Mouse (Mus musculus): Measurements from ENCODE around the gene Dennd5b. TPM values are rescaled to one million over a fixed set of nuclear protein-coding genes. Genes with fewer than 3 reads are reported as not detected.

The Dennd5b gene
- polyA plus RNA-seq, 1 experiment from 2014 or later: 12.1 TPM

DNA sequence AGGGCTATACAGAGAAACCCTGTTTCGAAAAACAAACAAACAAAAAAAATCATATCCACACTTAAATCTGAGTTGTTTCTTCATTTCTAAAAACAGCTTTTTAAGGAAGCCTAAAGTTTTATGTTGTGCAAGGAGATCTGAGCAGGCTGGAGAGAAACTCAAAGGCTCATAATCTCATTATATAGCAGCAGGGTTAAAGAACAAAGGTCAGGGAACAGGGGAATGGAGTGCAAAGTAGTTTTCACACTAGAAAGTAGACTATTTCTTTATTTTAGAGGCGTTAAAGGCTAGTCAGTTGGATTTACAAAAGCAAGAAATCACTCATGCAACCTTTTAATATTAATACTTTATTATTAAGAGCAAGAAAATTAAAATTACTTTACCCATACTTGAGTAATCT is 5.2 kb downstream of the Dennd5b start:
- WGBS: 89% methylated on average over 2 of the region's 2 CpGs
- Histone ChIP-seq H3K36me3 (ENCODE audit: control insufficient read depth, insufficient read depth, low read length) (no peaks in the 10 kb centered on the region), H3K4me2 (replicated peaks; ENCODE audit: low read depth, low read length) (no peak overlapping the region), H3K27me3 (ENCODE audit: control insufficient read depth, insufficient read depth, low read length) (no peaks in the 10 kb centered on the region), H3K4me1 (ENCODE audit: control insufficient read depth, insufficient read depth, low read length) (no peaks in the 10 kb centered on the region), H3K27ac (ENCODE audit: low read length) (no peak overlapping the region), H3K4me3 (ENCODE audit: low read depth, low read length) (no peak overlapping the region), H3K9ac (replicated peaks; ENCODE audit: low read depth, low read length) (no peak overlapping the region), H3K9me3 (ENCODE audit: control insufficient read depth, low read depth, low read length) (no peaks in the 10 kb centered on the region)
- no peak for ATAC-seq (ENCODE audit: insufficient number of reproducible peaks, insufficient read depth, low FRiP score, low read depth)

DNA sequence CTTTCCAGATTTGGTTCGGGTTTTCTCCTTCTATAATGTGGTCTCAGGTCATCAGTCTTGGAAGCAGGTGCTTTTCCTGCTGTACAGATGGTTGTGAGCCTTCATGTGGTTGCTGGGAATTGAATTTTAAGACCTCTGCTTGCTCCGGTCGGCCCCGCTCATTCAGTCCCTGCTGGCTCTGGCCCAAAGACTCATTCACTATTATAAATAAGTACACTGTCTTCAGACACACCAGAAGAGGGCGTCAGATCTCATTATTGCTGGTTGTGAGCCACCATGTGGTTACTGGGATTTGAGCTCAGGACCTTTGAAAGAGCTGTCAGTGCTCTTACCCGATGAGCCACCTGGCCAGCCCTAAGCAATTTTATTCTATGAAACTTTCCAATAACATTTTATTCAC is 6.1 kb downstream of the Dennd5b start:
- Histone ChIP-seq H3K4me3 (ENCODE audit: low read depth, low read length) (no peak overlapping the region), H3K27me3 (ENCODE audit: control insufficient read depth, insufficient read depth, low read length) (no peaks in the 10 kb centered on the region), H3K4me2 (replicated peaks; ENCODE audit: low read depth, low read length) (no peak overlapping the region), H3K4me1 (ENCODE audit: control insufficient read depth, insufficient read depth, low read length) (no peaks in the 10 kb centered on the region), H3K36me3 (ENCODE audit: control insufficient read depth, insufficient read depth, low read length) (no peaks in the 10 kb centered on the region), H3K9ac (replicated peaks; ENCODE audit: low read depth, low read length) (no peak overlapping the region), H3K27ac (ENCODE audit: low read length) (no peak overlapping the region), H3K9me3 (ENCODE audit: control insufficient read depth, low read depth, low read length) (no peaks in the 10 kb centered on the region)
- 77% methylated on average over 6 of the region's 6 CpGs for WGBS
- no peak for ATAC-seq (ENCODE audit: insufficient number of reproducible peaks, insufficient read depth, low FRiP score, low read depth)

DNA sequence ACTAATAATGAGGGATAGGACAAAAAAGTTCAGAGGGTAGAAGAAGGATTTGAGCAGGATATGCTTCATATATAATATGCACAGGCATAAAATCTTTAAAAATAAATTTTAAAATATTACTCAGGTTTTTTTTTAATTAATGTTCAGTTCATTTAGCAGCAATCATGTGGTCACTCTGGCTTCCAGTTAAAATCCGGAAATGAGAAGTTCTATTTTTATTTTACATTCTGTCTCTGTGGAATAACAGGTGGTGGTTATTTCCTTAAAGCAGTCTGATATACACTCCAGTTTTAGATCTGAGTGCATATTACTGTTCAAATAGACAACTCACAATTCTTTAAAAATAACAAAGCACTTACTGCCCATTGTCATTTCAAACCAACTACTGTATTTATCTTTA is 6.9 kb downstream of the Dennd5b start:
- Histone ChIP-seq H3K9me3 (ENCODE audit: control insufficient read depth, low read depth, low read length) (no peaks in the 10 kb centered on the region), H3K36me3 (ENCODE audit: control insufficient read depth, insufficient read depth, low read length) (no peaks in the 10 kb centered on the region), H3K9ac (replicated peaks; ENCODE audit: low read depth, low read length) (no peak overlapping the region), H3K27me3 (ENCODE audit: control insufficient read depth, insufficient read depth, low read length) (no peaks in the 10 kb centered on the region), H3K4me2 (replicated peaks; ENCODE audit: low read depth, low read length) (no peak overlapping the region), H3K4me3 (ENCODE audit: low read depth, low read length) (no peak overlapping the region), H3K4me1 (ENCODE audit: control insufficient read depth, insufficient read depth, low read length) (no peaks in the 10 kb centered on the region), H3K27ac (ENCODE audit: low read length) (no peak overlapping the region)
- no peak for ATAC-seq (ENCODE audit: insufficient number of reproducible peaks, insufficient read depth, low FRiP score, low read depth)
- WGBS: 63% methylated on average over 1 of the region's 1 CpGs

- H3K4me2 ChIP-seq (replicated peaks; ENCODE audit: low read depth, low read length): no peak overlapping the region
- 10% methylated on average over 5 of the region's 5 CpGs for WGBS
- no peak for ATAC-seq (ENCODE audit: insufficient number of reproducible peaks, insufficient read depth, low FRiP score, low read depth)
- no peaks in the 10 kb centered on the region for H3K27me3 ChIP-seq (ENCODE audit: control insufficient read depth, insufficient read depth, low read length)
- H3K27ac ChIP-seq (ENCODE audit: low read length): no peak overlapping the region
- no peak overlapping the region for H3K9ac ChIP-seq (replicated peaks; ENCODE audit: low read depth, low read length)
- no peaks in the 10 kb centered on the region for H3K9me3 ChIP-seq (ENCODE audit: control insufficient read depth, low read depth, low read length)
- H3K36me3 ChIP-seq (ENCODE audit: control insufficient read depth, insufficient read depth, low read length): no peaks in the 10 kb centered on the region
- no peak overlapping the region for H3K4me3 ChIP-seq (ENCODE audit: low read depth, low read length)
- no peaks in the 10 kb centered on the region for H3K4me1 ChIP-seq (ENCODE audit: control insufficient read depth, insufficient read depth, low read length)
Observed at GRCm38 (mm10) chr6:149093465-149093864, 8.0 kb downstream of the Dennd5b start.

DNA sequence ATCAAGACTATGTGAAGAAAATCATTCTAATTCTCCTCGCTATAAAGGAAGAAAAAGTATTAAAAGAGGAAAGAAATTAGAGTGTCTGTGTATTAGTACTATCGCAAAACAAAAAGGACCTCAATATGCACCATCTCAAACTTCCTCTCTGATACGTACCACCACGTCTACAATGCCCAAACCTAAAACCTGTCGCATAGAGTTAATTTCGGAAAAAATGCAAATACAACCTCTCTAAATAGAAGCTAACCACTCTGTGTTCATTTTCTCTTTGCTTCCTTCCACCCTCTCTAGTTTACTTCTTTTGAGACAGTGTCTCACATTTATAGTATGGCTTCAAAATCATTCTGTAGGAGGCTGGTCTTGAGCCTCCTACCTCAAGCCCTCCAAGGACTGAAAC is 9.1 kb downstream of the Dennd5b start:
- H3K4me2 ChIP-seq (replicated peaks; ENCODE audit: low read depth, low read length): no peak overlapping the region
- no peaks in the 10 kb centered on the region for H3K36me3 ChIP-seq (ENCODE audit: control insufficient read depth, insufficient read depth, low read length)
- no peak overlapping the region for H3K9ac ChIP-seq (replicated peaks; ENCODE audit: low read depth, low read length)
- 94% methylated on average over 6 of the region's 6 CpGs for whole genome bisulfite sequencing
- H3K27ac ChIP-seq (ENCODE audit: low read length): no peak overlapping the region
- H3K27me3 ChIP-seq (ENCODE audit: control insufficient read depth, insufficient read depth, low read length): no peaks in the 10 kb centered on the region
- no peak overlapping the region for H3K4me3 ChIP-seq (ENCODE audit: low read depth, low read length)
- H3K9me3 ChIP-seq (ENCODE audit: control insufficient read depth, low read depth, low read length): no peaks in the 10 kb centered on the region
- ATAC-seq (ENCODE audit: insufficient number of reproducible peaks, insufficient read depth, low FRiP score, low read depth): no peak
- no peaks in the 10 kb centered on the region for H3K4me1 ChIP-seq (ENCODE audit: control insufficient read depth, insufficient read depth, low read length)

GRCm38 (mm10) chr6:149077136-149077808 is 24.2 kb downstream of the Dennd5b start:
- H3K4me1 ChIP-seq (ENCODE audit: control insufficient read depth, insufficient read depth, low read length): no peaks in the 10 kb centered on the region
- no peak overlapping the region for H3K4me3 ChIP-seq (ENCODE audit: low read depth, low read length)
- no peak overlapping the region for H3K9ac ChIP-seq (replicated peaks; ENCODE audit: low read depth, low read length)
- H3K27ac ChIP-seq (ENCODE audit: low read length): no peak overlapping the region
- no peaks in the 10 kb centered on the region for H3K27me3 ChIP-seq (ENCODE audit: control insufficient read depth, insufficient read depth, low read length)
- WGBS: 83% methylated on average over 1 of the region's 1 CpGs
- no peaks in the 10 kb centered on the region for H3K36me3 ChIP-seq (ENCODE audit: control insufficient read depth, insufficient read depth, low read length)
- no peak; the same call in 1 of the 2 replicates for ATAC-seq (ENCODE audit: insufficient number of reproducible peaks, insufficient read depth, low FRiP score, low read depth)
- H3K4me2 ChIP-seq (replicated peaks; ENCODE audit: low read depth, low read length): no peak overlapping the region
- no peaks in the 10 kb centered on the region for H3K9me3 ChIP-seq (ENCODE audit: control insufficient read depth, low read depth, low read length)

DNA sequence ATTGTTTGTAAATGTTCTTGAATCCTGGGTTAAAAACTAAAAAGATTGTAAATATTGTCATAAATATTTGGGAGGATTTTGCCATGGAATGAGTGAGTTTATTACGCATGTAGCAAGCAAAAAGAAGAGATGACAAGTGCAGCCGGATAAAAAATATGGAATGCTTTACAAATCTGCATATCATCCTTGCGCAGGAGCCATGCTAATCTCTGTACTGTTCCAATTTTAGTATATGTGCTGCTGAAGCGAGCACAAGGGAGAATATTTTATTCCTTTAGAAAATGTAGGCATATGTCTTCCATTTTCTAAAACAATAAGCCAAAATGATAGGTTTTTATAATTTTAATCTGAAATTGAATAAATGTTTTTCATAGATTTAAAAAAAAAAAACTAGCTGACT is 27.6 kb downstream of the Dennd5b start:
- no peak overlapping the region for H3K4me3 ChIP-seq (ENCODE audit: low read depth, low read length)
- H3K27ac ChIP-seq (ENCODE audit: low read length): no peak overlapping the region
- no peaks in the 10 kb centered on the region for H3K9me3 ChIP-seq (ENCODE audit: control insufficient read depth, low read depth, low read length)
- no peak for ATAC-seq (ENCODE audit: insufficient number of reproducible peaks, insufficient read depth, low FRiP score, low read depth)
- no peaks in the 10 kb centered on the region for H3K27me3 ChIP-seq (ENCODE audit: control insufficient read depth, insufficient read depth, low read length)
- H3K9ac ChIP-seq (replicated peaks; ENCODE audit: low read depth, low read length): no peak overlapping the region
- no peaks in the 10 kb centered on the region for H3K36me3 ChIP-seq (ENCODE audit: control insufficient read depth, insufficient read depth, low read length)
- no peak overlapping the region for H3K4me2 ChIP-seq (replicated peaks; ENCODE audit: low read depth, low read length)
- H3K4me1 ChIP-seq (ENCODE audit: control insufficient read depth, insufficient read depth, low read length): no peaks in the 10 kb centered on the region
- WGBS: 93% methylated on average over 4 of the region's 4 CpGs

GRCm38 (mm10) chr6:149072873-149073272 is 28.6 kb downstream of the Dennd5b start:
- Histone ChIP-seq H3K36me3 (ENCODE audit: control insufficient read depth, insufficient read depth, low read length) (no peaks in the 10 kb centered on the region), H3K9ac (replicated peaks; ENCODE audit: low read depth, low read length) (no peak overlapping the region), H3K9me3 (ENCODE audit: control insufficient read depth, low read depth, low read length) (no peaks in the 10 kb centered on the region), H3K4me3 (ENCODE audit: low read depth, low read length) (no peak overlapping the region), H3K4me1 (ENCODE audit: control insufficient read depth, insufficient read depth, low read length) (no peaks in the 10 kb centered on the region), H3K27me3 (ENCODE audit: control insufficient read depth, insufficient read depth, low read length) (no peaks in the 10 kb centered on the region), H3K4me2 (replicated peaks; ENCODE audit: low read depth, low read length) (no peak overlapping the region), H3K27ac (ENCODE audit: low read length) (no peak overlapping the region)
- ATAC-seq (ENCODE audit: insufficient number of reproducible peaks, insufficient read depth, low FRiP score, low read depth): no peak
- 69% methylated on average over 3 of the region's 3 CpGs for WGBS

DNA sequence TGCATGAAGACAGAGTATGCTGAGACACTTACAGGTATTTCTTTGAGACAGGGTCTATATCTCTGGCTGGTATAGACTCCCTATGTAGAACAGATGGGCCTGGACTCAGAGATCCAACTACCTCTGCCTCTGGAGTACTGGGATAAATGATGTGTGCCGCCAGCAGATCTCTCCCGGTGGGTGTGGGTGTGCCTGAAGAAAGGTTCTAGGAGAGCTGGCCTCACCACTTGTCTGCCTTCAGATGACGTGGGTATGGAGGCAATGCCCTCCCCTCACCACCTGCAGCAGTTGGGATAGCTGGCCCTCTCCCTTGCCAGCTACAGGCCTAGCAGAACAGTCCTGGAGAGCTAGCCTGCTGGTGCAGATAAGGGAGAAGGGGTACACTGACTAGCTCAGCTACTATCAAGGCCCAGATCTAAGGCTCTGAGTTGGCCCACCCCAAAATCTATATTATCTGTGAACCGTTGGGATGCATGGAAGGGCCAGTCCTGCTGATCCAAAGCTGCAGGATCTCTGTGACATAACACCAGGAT is 30.8 kb downstream of the Dennd5b start:
- Histone ChIP-seq H3K27me3 (ENCODE audit: control insufficient read depth, insufficient read depth, low read length) (no peaks in the 10 kb centered on the region), H3K9me3 (ENCODE audit: control insufficient read depth, low read depth, low read length) (no peaks in the 10 kb centered on the region), H3K27ac (ENCODE audit: low read length) (no peak overlapping the region), H3K36me3 (ENCODE audit: control insufficient read depth, insufficient read depth, low read length) (no peaks in the 10 kb centered on the region; the same call in 1 of the 2 replicates), H3K9ac (replicated peaks; ENCODE audit: low read depth, low read length) (no peak overlapping the region), H3K4me3 (ENCODE audit: low read depth, low read length) (no peak overlapping the region), H3K4me2 (replicated peaks; ENCODE audit: low read depth, low read length) (no peak overlapping the region), H3K4me1 (ENCODE audit: control insufficient read depth, insufficient read depth, low read length) (no peaks in the 10 kb centered on the region)
- ATAC-seq (ENCODE audit: insufficient number of reproducible peaks, insufficient read depth, low FRiP score, low read depth): no peak
- WGBS: 82% methylated on average over 4 of the region's 4 CpGs
